Mouse (Mus musculus): ENCODE data around the gene Psmc1.

The Psmc1 gene

DNA sequence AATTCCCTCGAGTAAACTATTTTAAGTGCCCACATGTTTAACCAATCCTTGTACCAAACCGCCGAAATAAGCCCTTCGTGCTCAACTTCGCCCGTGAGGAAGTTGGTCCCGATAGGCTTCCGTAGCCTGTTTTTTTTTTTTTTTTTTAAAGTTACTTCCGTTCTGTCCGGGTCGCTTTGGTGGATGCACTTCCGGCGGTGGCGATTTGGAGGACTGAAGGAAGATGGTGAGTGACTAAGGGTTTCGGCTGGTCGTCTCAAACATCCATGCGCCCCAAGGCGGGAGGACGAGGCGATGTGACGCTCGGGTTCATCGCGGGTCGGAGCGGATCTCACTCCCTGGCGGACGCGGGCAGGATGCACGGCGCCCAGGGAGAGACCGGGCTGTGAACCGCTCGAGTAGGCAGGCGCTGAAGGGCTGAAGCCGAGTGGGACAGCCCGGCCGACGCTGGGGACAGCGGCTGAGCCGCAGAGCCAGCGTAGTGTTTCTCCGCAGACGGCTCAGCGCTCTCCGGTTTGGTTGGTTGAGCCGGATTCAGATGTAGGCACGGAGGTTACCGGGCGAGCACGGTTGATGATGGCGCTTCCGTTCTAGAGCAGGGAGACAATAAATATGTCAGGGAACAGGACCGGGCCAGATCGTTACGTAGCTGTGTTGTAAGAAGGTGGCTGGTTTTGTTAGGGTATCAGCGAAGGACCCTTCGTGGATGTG, at the start of gene Psmc1:
Gene Psmc1 (plus strand): TSS at position 169 of the 711 bp plus-strand sequence.
- DNase-seq, result peak; percentile 78

DNA sequence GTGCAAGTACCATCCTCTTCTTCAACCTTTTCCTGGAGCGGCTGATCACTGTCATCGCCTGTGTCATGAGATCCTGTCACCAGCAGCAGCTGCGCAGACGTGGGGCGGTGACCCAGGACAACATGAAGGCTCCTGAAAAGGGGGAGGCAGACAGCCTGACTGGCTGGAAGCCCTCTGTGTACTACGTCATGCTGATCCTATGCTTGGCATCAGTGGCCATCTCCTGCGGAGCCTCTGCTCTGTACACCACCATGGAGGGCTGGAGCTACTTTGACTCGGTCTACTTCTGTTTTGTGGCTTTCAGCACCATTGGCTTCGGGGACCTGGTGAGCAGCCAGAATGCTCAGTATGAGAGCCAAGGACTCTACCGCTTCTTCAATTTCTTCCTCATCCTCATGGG, 48.9 kb upstream of the Psmc1 start:
- DNase-seq, result no peak

DNA sequence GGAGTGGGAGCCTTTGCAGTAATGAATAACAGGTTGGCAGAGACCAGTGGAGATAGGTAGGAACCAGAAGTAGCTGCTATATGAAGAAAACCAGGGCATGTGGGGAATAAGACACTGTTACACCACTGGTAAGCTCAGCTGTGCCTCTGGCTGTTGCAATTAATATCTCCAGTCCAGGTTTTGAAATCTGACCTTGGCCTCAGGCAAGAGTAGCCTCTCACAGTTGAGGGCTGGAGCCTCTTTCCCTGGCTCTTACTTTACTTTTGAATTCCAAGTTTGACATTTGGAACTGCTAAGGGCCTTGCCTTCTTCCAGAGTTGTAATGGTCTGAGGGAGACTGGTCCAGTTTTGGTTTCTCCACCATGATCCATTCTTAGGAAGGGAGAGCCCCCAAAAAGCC, 48.1 kb upstream of the Psmc1 start:
- no peak for DNase-seq

DNA sequence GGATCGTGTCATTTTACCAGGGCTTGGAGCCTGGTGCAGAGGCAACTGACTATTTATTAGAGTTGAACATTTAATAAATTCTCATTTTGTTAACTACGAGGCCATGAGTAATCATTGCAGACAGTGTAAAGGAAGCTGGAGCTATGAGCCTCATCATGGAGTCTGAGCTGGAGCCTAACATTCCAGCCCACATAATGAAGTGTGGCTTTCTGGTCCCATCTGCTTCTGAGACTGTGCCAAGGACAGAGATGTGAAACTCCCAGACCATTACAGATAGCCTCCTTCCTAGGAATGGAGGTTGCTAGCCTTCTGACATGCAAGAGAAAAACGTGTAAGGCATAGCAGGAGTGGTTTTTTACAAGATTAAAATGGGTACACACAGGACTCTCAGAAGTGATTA, 47.4 kb upstream of the Psmc1 start:
- no peak for DNase-seq

DNA sequence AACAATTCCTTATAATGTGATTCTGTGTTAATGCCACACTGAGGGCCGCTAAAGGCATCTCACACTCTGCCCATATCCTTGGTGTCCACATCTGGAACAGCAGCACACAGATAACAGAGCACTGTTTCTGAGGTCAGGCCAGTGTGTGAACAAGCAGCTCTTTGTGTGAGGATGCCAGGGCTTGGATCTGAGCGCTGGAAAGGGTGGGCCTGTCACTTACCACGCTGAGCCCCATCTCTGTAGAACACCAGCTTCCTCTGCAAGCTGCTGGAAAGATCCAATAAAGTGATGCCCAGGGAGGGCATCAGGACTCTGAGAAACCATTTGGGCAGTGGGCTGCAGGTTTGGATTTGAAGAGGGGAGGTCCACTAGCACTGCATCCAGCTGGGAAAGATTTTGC, 44.8 kb upstream of the Psmc1 start:
- DNase-seq, result no peak

DNA sequence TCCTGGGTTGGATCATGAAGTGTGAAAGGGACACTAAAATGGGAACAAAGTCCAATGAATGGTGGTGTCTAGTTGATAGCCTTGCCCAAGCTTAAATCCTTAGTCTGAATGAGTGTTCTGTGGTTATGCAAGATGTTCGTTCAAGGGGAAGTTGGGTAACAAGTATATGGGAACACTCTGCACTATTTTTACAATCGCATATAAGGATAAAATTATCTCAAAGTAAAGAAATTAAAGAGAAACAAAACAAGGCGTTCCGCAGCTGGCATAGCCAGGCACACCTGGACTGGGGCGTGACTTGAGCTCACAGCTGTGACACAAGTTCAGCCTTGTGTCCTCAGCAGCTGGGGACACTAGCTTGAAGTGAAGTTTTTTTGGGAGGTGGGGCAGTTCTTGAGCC, 42.5 kb upstream of the Psmc1 start:
- DNase-seq, result no peak

DNA sequence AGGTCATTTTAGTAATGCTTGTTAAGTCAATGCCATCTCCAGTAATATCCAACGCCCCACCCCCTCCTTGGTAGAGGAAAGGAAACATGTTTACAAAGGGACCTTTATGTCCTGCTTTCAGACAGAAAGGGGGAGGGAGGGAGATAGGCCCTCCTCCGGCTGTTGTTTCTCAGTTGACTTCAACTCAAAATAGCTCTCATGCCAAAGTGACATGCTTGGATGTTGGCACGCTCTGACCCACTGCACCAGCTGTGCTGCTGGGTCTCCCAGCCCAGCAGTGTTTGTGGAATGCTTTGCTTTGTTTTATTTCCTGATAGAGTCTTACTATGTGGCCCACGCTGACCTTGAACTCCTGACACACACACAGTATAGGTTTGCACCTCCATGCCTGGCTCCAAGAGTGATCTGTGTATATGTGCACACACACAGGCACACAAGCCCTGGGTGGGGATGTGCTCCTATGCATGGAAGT, 36.7 kb upstream of the Psmc1 start:
- DNase-seq, result no peak

DNA sequence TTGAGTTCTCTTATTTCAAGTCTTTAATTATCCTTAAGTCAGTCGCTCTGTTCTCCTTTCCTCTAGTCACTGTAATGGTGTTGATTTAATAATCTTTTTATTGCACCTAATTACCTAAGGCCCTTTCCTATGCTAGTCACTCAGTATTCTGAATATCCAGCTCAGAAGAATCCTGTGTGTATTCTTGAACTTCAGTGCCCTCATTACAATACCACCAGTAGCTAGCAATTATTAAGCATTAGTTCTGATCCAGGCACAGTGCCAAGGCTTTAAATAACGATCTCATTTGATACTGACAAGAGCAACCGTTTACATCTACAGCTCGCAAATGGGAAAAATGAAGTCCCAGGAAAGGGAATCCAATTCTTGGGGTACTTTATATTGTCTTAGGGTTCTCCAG, 34.2 kb upstream of the Psmc1 start:
- no peak for DNase-seq

DNA sequence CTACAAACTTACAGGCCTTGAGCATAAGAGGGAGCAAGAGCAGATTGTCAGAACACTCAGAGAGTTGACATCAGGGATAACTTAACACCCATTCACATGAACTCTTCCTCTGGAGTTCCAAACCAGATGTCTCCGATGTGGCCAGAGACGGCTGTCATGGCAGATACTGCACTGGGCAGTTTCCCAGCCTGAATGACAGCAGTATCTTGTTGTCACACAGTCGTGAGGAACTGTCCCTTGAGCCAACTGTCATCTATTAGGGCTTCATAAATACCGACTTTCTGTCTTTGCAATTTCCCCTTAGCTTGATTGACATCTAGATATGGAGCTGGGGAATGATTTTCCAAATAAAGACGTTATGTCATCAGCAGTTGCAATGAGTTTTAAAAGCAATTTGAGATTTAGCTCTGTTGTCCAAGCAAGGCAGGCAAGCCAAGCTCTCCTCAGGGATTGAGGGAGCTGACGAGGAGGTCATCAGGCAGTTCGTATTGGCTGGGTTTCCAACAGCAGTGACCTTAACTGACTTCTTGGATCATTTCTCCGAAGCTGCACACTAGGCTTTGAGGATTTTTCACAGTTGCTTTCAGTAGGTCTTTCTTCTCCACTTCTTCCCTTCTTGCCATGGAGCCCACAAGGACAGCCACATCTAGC, 30.2 kb upstream of the Psmc1 start:
- DNase-seq, result no peak

DNA sequence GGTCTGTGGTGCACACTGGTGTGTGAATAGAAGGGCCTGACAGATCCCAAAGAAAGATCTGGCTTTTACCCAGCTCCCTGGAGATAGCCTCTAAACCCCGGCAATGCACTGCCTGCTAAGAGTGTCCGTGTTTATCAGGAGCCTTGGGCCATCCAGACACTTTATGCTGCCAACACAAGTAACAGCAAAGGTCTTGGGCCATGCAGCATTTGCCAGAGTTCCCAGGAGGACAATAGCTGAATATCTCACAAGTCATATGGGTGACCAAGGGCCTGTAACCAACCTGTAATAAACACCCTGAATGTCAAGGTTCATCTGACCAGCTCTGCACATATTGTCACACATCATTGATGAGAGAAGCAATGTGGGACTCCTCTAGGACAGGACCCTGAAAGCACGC, 21.9 kb upstream of the Psmc1 start:
- DNase-seq, result no peak

DNA sequence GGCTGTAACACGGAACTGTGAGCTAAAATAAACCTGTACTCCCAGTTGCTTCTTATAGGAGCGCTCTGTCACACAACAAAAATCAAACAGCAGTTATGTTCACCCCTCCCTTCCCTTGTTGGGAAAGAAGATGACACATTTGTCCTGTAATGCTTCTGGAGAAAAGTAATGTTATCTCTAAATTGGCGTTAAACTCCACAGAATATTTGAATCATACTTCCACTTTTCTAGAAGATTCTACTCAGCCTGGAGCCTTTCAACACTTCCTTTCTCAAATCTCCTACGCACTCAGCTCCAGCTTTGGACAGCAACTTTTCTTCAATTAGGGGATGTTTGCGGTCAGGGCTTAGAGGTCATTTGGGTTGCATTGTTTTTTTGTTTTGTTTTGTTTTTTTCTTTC, 20.7 kb upstream of the Psmc1 start:
- DNase-seq, result no peak

DNA sequence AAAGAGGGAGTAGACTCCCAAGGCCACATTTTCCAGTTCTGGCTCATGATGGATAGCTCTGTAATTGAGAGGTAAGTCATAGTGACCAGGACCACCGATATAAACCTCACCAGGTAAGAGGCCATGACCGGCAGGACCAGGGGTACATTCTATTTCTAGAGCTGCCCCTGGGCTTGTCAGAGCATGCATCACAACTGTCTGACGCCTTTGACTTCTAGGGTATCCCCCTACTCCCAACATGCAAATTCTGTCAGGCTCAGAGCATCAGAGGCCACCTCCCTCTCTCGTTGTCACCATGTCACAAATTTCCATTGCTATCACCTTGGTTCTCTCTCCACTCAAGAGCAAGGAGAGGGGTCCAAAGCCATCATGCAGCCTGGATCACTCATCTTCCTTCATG, 19.2 kb upstream of the Psmc1 start:
- no peak for DNase-seq

DNA sequence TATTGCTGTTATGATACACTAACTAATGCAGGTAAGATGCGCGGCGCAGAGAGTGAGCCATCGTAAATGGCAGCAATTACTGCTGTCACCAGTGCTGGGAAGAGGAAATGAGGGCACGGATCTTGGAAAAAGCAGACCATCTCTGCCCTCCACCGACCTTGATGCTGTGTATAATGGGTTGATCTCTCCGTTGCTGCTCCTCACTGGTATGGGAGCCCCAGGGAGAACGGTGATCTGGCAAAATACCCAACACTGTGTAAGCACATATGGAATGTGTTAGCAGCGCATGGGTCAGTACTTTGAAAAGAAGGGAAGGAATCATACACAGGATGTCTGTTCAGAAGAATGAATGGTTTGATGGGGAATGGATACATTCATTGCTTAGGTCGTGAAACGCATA, 16.9 kb upstream of the Psmc1 start:
- no peak for DNase-seq

DNA sequence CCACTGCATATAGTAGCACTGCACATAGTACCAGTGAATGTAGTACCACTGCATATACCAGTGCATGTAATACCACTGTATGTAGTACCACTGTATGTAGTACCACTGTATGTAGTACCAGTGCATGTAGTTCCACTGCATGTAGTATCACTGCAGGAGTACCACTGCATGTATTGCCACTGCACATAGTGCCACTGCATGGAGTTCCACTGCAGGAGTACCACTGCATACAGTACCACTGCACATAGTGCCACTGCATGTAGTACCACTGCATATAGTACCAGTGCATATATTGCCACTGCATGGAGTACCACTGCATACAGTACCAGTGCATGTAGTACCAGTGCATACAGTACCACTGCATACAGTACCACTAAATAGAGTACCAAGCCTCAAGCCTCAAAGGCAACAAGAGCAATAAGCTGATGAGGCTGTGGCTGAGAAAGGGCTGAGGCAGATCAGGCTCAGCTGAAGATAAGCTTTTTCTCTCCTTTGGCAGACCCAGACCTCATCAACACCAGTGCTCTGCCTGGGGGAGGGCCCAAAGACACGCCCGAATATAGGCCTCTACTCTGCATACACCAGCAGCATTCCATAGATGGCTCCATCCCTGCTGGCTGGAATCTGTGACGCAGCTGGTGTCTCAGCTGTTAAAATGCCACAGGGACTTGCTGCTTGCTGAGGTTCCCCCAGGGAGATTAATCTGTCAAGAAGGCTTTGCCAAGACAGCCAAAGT, 9.8 kb upstream of the Psmc1 start:
- no peak for DNase-seq

DNA sequence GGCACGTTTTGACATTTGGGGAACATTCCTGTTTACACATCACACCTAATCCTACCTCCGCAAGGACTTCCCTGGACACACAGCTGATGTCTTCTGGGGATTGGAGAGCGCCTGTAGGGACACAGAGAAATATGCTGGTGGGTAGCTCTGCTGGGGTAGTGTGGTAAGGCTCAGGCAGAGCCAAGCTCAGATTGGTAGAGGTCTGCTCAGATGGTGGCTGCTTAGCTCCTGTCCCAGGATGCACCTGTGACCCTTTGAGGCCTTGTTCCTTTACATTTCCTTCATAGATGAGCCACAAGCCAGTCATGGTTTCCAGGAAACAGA, 9.3 kb upstream of the Psmc1 start:
- DNase-seq, result no peak

DNA sequence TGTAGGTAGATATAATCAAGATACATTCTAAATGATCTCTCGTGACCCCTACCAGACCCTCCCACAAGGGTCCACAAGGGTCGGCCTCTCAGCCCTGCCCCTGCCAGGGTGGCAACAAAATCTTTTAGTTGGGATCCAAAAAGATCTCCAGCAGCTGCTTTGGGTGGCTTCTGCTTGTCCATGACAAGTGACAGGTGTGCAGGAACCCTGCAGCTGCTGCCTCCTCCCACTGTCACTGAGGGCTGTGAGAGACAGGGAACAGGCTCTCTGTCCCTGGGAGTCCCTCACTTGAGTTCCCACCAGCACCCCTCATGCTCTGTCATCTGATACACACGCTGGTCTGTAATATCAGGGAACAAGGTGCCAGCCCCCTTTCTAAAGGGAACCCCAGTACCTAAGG, 8.3 kb upstream of the Psmc1 start:
- no peak for DNase-seq

DNA sequence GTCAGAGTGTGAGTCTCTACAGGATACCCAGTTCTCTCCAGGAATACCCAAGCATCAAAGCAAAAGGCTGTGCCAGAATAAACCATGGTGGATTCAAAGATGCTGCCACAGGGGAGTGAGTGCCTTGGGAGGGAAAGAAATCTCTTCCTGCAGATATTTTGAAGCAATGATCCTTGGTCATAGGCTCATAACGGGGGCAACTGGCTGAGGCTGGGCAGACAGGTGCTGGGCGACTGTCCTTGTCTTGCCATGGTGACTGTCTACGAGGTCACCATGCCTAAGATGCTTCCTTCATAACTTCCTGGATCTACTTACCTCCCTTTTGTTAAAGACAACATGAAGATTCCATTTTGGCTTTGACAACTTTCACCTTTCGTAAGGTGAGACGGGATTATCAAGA, 5.4 kb upstream of the Psmc1 start:
- no peak for DNase-seq

DNA sequence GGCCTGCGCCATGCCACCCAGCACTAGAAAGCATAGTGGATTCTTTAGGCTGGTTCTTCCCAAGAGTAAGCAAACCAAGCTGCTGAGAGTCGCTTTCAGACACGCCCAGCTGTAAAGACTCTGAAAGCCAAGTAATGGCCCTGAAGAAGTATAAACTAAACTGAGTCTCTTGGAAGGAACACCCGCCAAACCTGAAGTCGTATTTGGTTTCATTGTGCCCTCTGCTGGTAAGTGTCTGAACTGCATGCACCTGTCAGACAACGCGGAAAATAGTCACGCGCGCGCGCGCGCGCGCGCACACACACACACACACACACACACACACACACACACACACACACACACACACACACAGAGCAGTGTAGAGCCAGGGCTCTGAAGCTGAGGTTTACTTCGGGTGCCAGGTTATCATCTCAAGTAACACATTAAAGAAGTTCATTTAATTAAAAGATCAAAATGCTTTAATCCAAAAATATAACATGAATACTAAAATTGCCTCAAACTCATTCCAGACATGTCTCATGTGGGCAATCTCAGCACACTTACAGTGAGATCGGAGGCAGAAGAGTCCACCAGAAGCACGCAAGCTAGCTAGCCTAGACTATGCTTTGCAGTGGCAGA, 3.6 kb upstream of the Psmc1 start:
- DNase-seq, result peak; percentile 87

DNA sequence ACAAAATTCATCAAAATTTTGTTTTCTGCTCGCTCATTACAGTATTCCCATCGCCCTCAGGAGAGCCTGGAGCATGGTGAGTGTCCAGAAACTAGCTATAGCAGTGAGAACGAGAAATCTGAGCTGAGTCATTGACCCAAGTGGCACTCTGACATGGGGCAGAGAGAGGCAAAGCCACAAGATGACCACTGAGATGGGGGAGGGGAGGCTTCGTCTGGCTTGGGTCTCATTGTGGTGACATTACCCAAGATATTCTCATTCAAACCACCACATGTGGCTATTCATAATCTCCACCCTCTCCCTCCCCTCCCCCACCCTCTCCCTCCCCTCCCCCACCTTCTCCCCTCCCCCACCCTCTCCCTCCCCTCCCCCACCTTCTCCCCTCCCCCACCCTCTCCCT, 2.5 kb upstream of the Psmc1 start:
- no peak for DNase-seq

DNA sequence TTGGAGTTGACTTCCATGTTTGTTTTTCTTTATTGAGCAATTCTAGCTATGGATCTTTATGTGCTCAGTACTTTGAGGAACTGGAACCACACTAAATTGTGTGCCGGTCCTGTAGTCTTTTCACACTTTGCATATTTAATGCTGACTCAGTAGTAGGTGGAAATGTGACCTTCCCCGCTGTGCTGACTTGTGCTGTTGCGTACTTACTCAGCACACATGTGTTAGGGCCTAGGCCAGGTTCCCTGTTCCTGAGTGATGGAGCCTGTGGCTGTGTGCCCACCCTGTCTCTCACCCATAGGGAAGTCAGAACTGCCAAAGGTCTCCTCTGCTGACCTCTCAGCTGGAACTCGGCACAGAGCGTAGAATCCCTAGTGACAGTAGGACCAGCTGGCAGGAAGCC, 6.0 kb downstream of the Psmc1 start:
- DNase-seq, result no peak

DNA sequence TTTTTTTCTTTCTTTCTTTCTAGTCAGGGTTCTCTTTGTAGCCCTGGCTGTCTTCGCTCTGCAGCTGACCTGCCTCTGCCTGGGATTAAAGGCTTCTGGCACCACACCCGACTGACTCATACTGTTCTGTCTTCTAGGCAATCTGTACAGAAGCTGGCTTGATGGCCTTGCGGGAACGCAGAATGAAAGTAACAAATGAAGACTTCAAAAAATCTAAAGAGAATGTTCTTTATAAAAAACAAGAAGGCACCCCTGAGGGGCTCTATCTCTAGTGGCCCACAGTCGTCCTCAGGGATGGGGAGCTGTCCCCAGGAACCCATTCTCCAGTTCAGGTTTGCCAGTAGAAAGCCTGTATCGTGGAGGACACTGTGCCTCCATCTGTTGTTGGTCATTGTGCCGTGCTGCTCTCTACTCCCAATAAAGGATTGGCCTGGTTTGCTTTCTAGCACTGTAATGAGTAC, 13.0 kb downstream of the Psmc1 start:
- DNase-seq, result no peak

DNA sequence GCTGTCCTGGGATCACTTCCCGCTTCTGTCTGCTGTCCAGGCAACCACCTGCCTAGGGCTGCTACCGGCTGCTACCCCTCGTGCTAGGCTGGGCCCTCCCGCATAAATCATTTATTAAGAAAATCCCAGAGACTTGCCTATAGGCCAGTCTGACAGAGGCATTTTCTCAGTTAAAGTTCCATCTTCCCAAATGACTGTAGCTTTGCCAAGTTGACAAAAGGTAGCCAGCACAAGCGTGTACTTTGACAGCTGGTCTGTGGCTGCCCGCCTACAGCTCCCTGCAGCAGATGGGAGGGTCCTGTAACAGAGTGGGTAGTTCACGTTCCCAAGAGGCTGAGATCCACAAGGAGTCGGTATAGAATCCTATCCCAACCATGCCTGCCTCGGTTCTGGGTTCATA, 13.5 kb downstream of the Psmc1 start:
- DNase-seq, result no peak

DNA sequence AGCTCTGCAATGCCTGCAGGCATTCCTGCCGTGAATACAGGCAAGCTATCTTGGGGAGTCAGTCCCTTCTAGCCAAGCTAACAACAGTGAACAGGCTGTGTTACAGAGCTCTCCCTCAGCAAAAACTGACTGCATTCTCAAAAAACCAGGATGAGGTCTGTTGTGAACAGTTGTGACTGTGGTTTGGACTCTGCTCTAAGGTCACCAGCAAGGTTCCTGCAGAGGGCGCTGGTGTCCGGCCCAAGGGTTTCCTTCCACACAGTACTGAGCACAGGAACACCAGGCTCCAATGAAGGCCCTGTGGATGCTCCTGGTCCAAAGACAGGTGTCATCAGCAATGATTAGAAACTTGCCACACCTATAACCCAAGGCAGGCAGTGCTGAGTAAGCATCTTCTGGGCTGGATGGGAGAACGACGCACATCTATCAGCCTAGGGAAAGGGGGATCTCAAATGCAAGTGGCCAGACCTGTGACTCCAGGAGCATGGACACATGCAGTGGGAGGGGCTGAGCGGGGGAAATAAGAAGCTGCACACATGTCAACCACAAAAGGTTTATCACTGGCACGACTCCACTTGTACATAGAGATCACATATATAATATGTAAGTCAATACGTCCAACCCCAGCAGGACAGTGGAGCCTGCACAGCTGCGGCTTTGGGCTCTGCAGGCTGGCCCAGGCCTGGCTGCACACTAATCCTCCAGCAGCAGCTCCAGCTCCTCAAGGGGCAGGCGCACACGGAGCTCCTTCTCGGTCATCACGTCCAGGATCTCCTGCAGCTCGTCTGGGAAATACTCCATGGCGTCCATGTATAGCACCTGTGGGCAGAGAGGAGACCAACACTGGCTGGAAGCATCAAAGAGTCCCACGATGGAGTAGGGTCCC, 15.2 kb downstream of the Psmc1 start:
- DNase-seq, result no peak
